Mouse (Mus musculus) hindbrain, embryonic 11.5 days (tissue): ENCODE data around the gene Kif1bp. TPM values are rescaled to one million over a fixed set of nuclear protein-coding genes. Genes with fewer than 3 reads are reported as not detected.
A peak's percentile ranks its signal among the peaks of the same experiment; 100 is the strongest.
"Not testable (repeated sequence)": the region's sequence is repeated elsewhere in the genome, so short reads cannot be mapped to it uniquely, and the experiment has no call there.

Source experiments
- ATAC-seq: fragments of 200-750 bp; cut with Nextera tagmentation; 2 replicates; pipeline ENCODE4 v1.8.0; 2017; ENCODE audit warnings: mild to moderate bottlenecking, moderate TSS enrichment, moderate library complexity; ENCODE audit not compliant: low FRiP score
- DNase-seq: peaks from one replicate; pipeline ENCODE4 v3.0.0-alpha.2; 2015; ENCODE audit warnings: low spot score
- H3K27ac ChIP-seq: fragments of 300-500 bp; sonication (generic); 2 replicates; pipeline ENCODE4 v1.5.1; 2014; ENCODE audit warnings: mild to moderate bottlenecking, low read depth, low read length
- H3K27me3 ChIP-seq: fragments of 300-500 bp; sonication (generic); 2 replicates; pipeline ENCODE4 v1.6.1; 2014; ENCODE audit warnings: mild to moderate bottlenecking, low read length, moderate library complexity, mixed read lengths; ENCODE audit not compliant: control insufficient read depth, insufficient read depth
- H3K36me3 ChIP-seq: fragments of 300-500 bp; sonication (generic); 2 replicates; pipeline ENCODE4 v1.6.1; 2014; ENCODE audit warnings: mild to moderate bottlenecking, low read length, moderate library complexity, mixed read lengths; ENCODE audit not compliant: control insufficient read depth, insufficient read depth
- H3K4me1 ChIP-seq: fragments of 300-500 bp; sonication (generic); replicated peaks from 2 replicates; pipeline ENCODE4 v1.6.1; 2014; ENCODE audit warnings: low read length, mixed read lengths; ENCODE audit not compliant: control insufficient read depth, insufficient read depth
- H3K4me2 ChIP-seq: fragments of 300-500 bp; sonication (generic); replicated peaks from 2 replicates; pipeline ENCODE4 v1.6.1; 2014; ENCODE audit warnings: mild to moderate bottlenecking, low read depth, low read length
- H3K4me3 ChIP-seq: fragments of 300-500 bp; sonication (generic); 2 replicates; pipeline ENCODE4 v1.5.1; 2014; ENCODE audit warnings: low read depth, low read length
- H3K9ac ChIP-seq: fragments of 300-500 bp; sonication (generic); 2 replicates; pipeline ENCODE4 v1.6.1; 2014; ENCODE audit warnings: low read depth, low read length
- H3K9me3 ChIP-seq: fragments of 300-500 bp; sonication (generic); 2 replicates; pipeline ENCODE4 v1.6.1; 2016; ENCODE audit warnings: low read length; ENCODE audit not compliant: control insufficient read depth
- WGBS: fragments of 180-500 bp; shearing (Covaris S2); extraction: QIAGEN DNeasy Blood & Tissue Kit; methylation state at CpG from one replicate; pipeline ENCODE4 v1.1.7; 2014; 5-methylcytosine and 5-hydroxymethylcytosine counted together
- polyA plus RNA-seq: library from polyadenylated mRNA; unstranded; fragments of >200 nt; fragmentation: Nextera tagmentation; extraction: Ambion mirVana; gene quantifications from 2 replicates; pipeline ENCODE4 v1.2.1, GENCODE M21; 2014

Gene Kif1bp
- polyA plus RNA-seq, 1 experiment from 2014 or later = 55.9 TPM

- Histone ChIP-seq H3K4me1 (no peaks in the 10 kb centered on the region), H3K9me3 (no peaks in the 10 kb centered on the region), H3K4me3 (no peak overlapping the region), H3K4me2 (no peak overlapping the region), H3K27ac (no peak overlapping the region), H3K9ac (no peak overlapping the region), H3K27me3 (no peaks in the 10 kb centered on the region), H3K36me3 (no peaks in the 10 kb centered on the region)
- no peak for ATAC-seq
- 84% methylated on average over 7 of the region's 7 CpGs for WGBS
- DNase-seq = no peak
These were observed 76.3 kb downstream of the Kif1bp start for GRCm38 (mm10) chr10:62501951-62502350.

GRCm38 (mm10) chr10:62500916-62501615 lies 77.2 kb downstream of the Kif1bp start:
- DNase-seq (no peak), ATAC-seq (no peak)
- Histone ChIP-seq H3K9me3 (no peaks in the 10 kb centered on the region), H3K4me2 (no peak overlapping the region), H3K27ac (no peak overlapping the region), H3K4me1 (no peaks in the 10 kb centered on the region), H3K36me3 (no peaks in the 10 kb centered on the region), H3K4me3 (no peak overlapping the region), H3K27me3 (no peaks in the 10 kb centered on the region), H3K9ac (no peak overlapping the region)
- 93% methylated on average over 9 of the region's 9 CpGs for WGBS

DNA sequence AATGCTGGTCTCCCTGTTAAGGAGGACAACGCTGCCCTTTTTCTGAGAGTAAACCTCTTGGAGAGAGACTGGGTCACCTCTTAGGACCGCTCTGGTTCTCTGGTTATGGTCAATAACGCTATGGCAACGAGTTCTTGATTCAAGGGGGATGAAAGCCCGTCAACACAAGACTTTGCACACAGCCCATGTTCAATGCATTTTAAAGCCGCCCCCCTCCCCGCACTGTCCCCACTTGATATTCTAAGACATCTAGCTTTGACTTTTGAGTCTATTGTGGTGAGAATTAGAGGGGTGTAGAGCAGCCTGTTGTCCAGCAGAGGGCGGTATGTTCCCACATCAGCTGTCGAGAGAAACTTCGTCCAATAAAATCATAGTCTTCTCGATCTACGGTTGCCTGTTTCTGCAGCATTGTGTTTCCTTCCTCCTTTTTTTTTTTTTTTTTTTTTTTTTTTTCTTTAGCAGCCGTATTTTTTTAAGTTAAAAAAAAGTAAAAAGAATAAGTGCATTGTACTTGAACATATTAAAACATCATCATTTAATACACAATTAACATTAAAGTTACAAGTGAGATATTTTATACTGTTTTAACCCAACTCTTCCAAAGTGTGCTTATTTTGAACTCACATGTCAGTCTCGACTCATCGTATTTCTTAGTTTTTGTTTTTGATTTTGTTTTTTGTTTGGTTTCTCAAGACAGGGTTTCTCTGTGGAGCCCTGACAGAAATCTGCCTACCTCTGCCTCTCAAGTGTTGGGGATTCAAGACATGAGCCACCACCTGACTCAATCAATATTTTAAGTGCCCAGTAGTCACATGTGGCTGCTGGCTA lies 78.0 kb downstream of the Kif1bp start:
- no peak overlapping the region; the same call in 1 of the 2 replicates for H3K4me2 ChIP-seq
- 26% methylated on average over 15 of the region's 15 CpGs for WGBS
- H3K9ac ChIP-seq = no peak overlapping the region
- no peaks in the 10 kb centered on the region for H3K4me1 ChIP-seq
- H3K9me3 ChIP-seq = no peaks in the 10 kb centered on the region
- ATAC-seq (peak; percentile 54), DNase-seq (peak; percentile 86)
- H3K27ac ChIP-seq = no peak overlapping the region
- no peaks in the 10 kb centered on the region for H3K27me3 ChIP-seq
- no peaks in the 10 kb centered on the region for H3K36me3 ChIP-seq
- H3K4me3 ChIP-seq = no peak overlapping the region

- ATAC-seq, H3K27ac ChIP-seq, H3K9ac ChIP-seq, H3K4me2 ChIP-seq, DNase-seq, H3K27me3 ChIP-seq, H3K4me1 ChIP-seq, H3K36me3 ChIP-seq, H3K9me3 ChIP-seq, H3K4me3 ChIP-seq: not testable (repeated sequence)
- 90% methylated on average over 3 of the region's 3 CpGs for WGBS
These were observed 86.6 kb downstream of the Kif1bp start for GRCm38 (mm10) chr10:62491681-62492080.

Other genes starting within 250 kb of the Kif1bp start
- gene Hk1, start 198.5 kb downstream of the Kif1bp start, polyA plus RNA-seq = 18.2 and 25.4 TPM in 2 replicates
- 0.05 and 0.20 TPM in 2 replicates for gene Hkdc1, start 156.0 kb downstream of the Kif1bp start, polyA plus RNA-seq
- gene 4930507D05Rik, start 129.0 kb downstream of the Kif1bp start, polyA plus RNA-seq = 0.95 and 1.2 TPM in 2 replicates
- 27.4 and 33.2 TPM in 2 replicates for gene Supv3l1, start 128.7 kb downstream of the Kif1bp start, polyA plus RNA-seq
- gene Vps26a, start 91.7 kb downstream of the Kif1bp start, polyA plus RNA-seq = 91.4 and 109 TPM in 2 replicates
- 4.3 and 5.8 TPM in 2 replicates for gene Srgn, start 51.0 kb downstream of the Kif1bp start, polyA plus RNA-seq
- 33.7 and 37.1 TPM in 2 replicates for gene Ddx21, start 23.8 kb upstream of the Kif1bp start, polyA plus RNA-seq
- gene Ddx50, start 72.8 kb upstream of the Kif1bp start, polyA plus RNA-seq = 124 and 143 TPM in 2 replicates
- gene Stox1, start 147.7 kb upstream of the Kif1bp start, polyA plus RNA-seq = 2.0 and 2.7 TPM in 2 replicates
- 155 and 176 TPM in 2 replicates for gene Ccar1, start 213.8 kb upstream of the Kif1bp start, polyA plus RNA-seq